Mouse (Mus musculus): Measurements from ENCODE around the gene Topaz1. TPM values are rescaled to one million over a fixed set of nuclear protein-coding genes. Genes with fewer than 3 reads are reported as not detected.

The Topaz1 gene
- polyA plus RNA-seq, 1 experiment from 2014 or later = not detected

DNA sequence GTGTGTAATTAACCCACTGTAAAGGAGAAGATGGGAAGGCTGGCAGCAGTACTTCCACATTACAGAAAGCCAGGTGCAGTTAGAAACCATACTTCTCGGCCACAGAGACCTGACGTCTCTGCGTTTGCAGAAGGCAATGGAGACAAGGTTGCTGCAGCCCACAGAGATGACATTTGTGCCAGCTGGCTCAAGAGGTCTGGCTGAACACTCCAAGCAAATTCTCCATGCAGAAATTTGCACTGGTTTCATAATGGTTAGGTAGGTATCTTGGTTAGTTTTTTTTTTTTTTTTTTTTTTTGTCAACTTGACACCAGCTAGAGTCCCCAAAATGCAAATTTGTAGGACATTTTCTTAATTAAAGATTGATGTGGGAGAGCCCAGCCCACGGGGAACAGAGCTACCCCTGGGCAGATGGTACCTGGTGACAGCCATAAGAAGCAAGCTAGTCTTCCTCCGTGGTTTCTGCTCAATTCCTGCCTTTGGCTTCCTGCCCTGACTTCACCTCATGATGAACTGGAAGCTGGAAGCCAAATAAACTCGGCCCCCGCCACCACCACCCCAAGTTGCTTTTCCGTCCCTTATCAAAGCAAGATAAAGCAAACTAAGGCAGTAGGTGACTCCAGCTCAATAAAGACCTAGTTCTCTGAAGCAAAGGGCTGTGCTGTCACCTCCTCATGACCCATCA is 14.9 kb upstream of the Topaz1 start:
- no peak overlapping the region for H3K27ac ChIP-seq (replicated peaks; ENCODE audit: low read depth, low read length)
- H3K4me1 ChIP-seq (ENCODE audit: control insufficient read depth, insufficient read depth, low read length) = no peaks in the 10 kb centered on the region
- H3K9me3 ChIP-seq (ENCODE audit: control insufficient read depth, low read length) = no peaks in the 10 kb centered on the region
- ATAC-seq (ENCODE audit: low read depth) = no peak
- H3K27me3 ChIP-seq (replicated peaks; ENCODE audit: control insufficient read depth, insufficient read depth, low read length) = no peaks in the 10 kb centered on the region
- no peak overlapping the region for H3K4me3 ChIP-seq (ENCODE audit: low read depth, low read length)
- H3K9ac ChIP-seq (ENCODE audit: low read depth, low read length) = no peak overlapping the region
- DNase-seq (ENCODE audit: low spot score) = no peak
- 66% methylated on average over 8 of the region's 8 CpGs for WGBS
- no peak overlapping the region for H3K4me2 ChIP-seq (ENCODE audit: low read depth, low read length)
- H3K36me3 ChIP-seq (ENCODE audit: control insufficient read depth, insufficient read depth, low read length) = no peaks in the 10 kb centered on the region

DNA sequence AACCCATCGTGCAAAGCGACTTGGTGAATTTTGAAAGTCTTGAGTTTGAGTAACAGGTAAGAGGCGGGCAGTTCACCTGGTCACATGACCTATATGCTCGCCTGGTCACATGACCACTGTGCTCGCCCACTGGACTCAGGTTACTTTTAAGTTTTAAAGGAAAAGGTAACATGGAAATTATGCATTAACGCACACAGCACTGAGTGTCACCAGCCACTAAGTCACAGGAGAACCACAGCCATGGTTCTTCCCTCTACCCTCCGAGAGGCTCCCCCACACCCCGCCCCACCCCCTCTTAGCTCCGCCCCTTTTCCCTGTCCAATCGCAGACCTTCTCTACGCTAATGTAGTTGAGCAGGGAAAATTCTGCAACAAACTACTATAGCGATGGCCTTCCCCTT is 13.9 kb upstream of the Topaz1 start:
- Histone ChIP-seq H3K9me3 (ENCODE audit: control insufficient read depth, low read length) (no peaks in the 10 kb centered on the region), H3K27ac (replicated peaks; ENCODE audit: low read depth, low read length) (no peak overlapping the region), H3K4me3 (ENCODE audit: low read depth, low read length) (peak overlapping the region; percentile 12; the same call in 1 of the 2 replicates), H3K4me1 (ENCODE audit: control insufficient read depth, insufficient read depth, low read length) (no peaks in the 10 kb centered on the region), H3K9ac (ENCODE audit: low read depth, low read length) (no peak overlapping the region), H3K36me3 (ENCODE audit: control insufficient read depth, insufficient read depth, low read length) (no peaks in the 10 kb centered on the region), H3K27me3 (replicated peaks; ENCODE audit: control insufficient read depth, insufficient read depth, low read length) (no peaks in the 10 kb centered on the region), H3K4me2 (ENCODE audit: low read depth, low read length) (peak overlapping the region; percentile 16)
- DNase-seq (ENCODE audit: low spot score) (no peak), ATAC-seq (ENCODE audit: low read depth) (no peak)
- 35% methylated on average over 12 of the region's 12 CpGs for WGBS

DNA sequence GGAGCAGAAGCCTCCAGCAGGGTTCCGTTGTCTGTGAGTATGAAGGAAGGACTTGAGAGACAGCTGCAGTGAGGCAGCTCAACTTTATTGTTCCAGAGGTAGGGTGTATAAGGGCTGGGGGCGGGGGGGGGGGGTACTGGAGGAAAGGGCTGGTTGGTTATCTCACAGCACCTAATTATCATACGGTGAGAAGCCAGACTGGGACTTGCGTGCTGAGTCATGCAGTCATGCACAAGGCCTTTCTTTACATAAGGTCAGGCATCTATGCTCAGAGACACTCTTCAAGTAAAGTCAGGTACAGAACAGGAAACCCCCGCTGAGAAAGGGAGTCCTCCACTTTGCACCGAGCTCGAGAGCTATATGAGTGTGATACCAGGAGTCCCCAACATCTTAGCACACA is 12.2 kb upstream of the Topaz1 start:
- WGBS = 79% methylated on average over 6 of the region's 7 CpGs

DNA sequence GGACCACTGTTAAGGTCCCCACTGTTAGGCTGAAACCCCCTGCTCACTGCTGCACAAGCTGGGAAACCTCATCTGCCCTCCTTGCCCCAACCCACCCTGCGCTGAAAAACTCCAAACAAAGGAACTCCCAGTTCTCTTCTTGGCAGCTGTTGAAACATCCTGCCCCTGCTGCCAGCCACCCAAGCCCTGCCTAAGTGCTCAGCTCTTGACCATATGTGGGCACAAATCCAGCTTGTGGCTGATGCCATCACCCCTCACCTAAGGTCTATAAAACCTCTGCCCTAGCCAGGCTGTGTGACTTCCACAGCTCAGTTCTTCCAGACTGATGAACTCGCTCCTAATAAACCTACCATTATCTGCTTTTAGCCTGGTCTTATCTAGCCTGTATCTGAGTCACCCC is 11.1 kb upstream of the Topaz1 start:
- Histone ChIP-seq H3K9me3 (ENCODE audit: control insufficient read depth, low read length) (no peaks in the 10 kb centered on the region), H3K9ac (ENCODE audit: low read depth, low read length) (no peak overlapping the region), H3K36me3 (ENCODE audit: control insufficient read depth, insufficient read depth, low read length) (no peaks in the 10 kb centered on the region), H3K27ac (replicated peaks; ENCODE audit: low read depth, low read length) (no peak overlapping the region), H3K4me2 (ENCODE audit: low read depth, low read length) (no peak overlapping the region), H3K27me3 (replicated peaks; ENCODE audit: control insufficient read depth, insufficient read depth, low read length) (no peaks in the 10 kb centered on the region), H3K4me3 (ENCODE audit: low read depth, low read length) (no peak overlapping the region), H3K4me1 (ENCODE audit: control insufficient read depth, insufficient read depth, low read length) (no peaks in the 10 kb centered on the region)
- DNase-seq (ENCODE audit: low spot score) (peak; percentile 38), ATAC-seq (ENCODE audit: low read depth) (peak; percentile 41; the same call in 1 of the 2 replicates)
- 60% methylated on average over 2 of the region's 2 CpGs for WGBS

More for the DNA sequence above, 12.2 kb upstream of the Topaz1 start:
- Histone ChIP-seq H3K27ac (replicated peaks; ENCODE audit: low read depth, low read length) (no peak overlapping the region), H3K9me3 (ENCODE audit: control insufficient read depth, low read length) (no peaks in the 10 kb centered on the region), H3K27me3 (replicated peaks; ENCODE audit: control insufficient read depth, insufficient read depth, low read length) (no peaks in the 10 kb centered on the region), H3K4me1 (ENCODE audit: control insufficient read depth, insufficient read depth, low read length) (no peaks in the 10 kb centered on the region), H3K36me3 (ENCODE audit: control insufficient read depth, insufficient read depth, low read length) (no peaks in the 10 kb centered on the region), H3K9ac (ENCODE audit: low read depth, low read length) (no peak overlapping the region), H3K4me3 (ENCODE audit: low read depth, low read length) (no peak overlapping the region), H3K4me2 (ENCODE audit: low read depth, low read length) (no peak overlapping the region)
- ATAC-seq (ENCODE audit: low read depth) (no peak), DNase-seq (ENCODE audit: low spot score) (no peak)

DNA sequence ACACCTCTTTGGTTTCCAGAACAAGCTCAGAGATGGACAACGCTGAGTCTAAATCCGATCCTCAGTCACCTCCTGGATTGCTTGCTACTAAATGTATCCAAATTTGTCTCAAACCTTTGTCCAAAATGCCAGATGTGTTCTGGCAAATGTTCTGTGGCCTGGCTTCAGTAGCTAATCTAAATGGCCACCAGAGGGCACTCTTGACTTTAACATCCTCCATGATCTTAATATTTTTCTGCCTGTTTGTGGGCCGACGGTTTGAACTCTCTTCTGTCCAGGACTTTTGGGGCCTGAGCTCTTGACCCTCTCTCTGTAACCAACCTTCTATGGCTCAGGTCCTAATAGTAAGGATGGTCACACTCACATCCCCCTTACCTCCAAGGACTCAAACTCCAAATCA is 10.4 kb upstream of the Topaz1 start:
- H3K36me3 ChIP-seq (ENCODE audit: control insufficient read depth, insufficient read depth, low read length) = no peaks in the 10 kb centered on the region
- H3K9ac ChIP-seq (ENCODE audit: low read depth, low read length) = no peak overlapping the region
- H3K27me3 ChIP-seq (replicated peaks; ENCODE audit: control insufficient read depth, insufficient read depth, low read length) = no peaks in the 10 kb centered on the region
- H3K4me2 ChIP-seq (ENCODE audit: low read depth, low read length) = no peak overlapping the region
- no peaks in the 10 kb centered on the region for H3K4me1 ChIP-seq (ENCODE audit: control insufficient read depth, insufficient read depth, low read length)
- no peaks in the 10 kb centered on the region for H3K9me3 ChIP-seq (ENCODE audit: control insufficient read depth, low read length)
- 15% methylated on average over 4 of the region's 4 CpGs for WGBS
- H3K4me3 ChIP-seq (ENCODE audit: low read depth, low read length) = no peak overlapping the region
- peak; percentile 80 for DNase-seq (ENCODE audit: low spot score)
- no peak for ATAC-seq (ENCODE audit: low read depth)
- no peak overlapping the region for H3K27ac ChIP-seq (replicated peaks; ENCODE audit: low read depth, low read length)

DNA sequence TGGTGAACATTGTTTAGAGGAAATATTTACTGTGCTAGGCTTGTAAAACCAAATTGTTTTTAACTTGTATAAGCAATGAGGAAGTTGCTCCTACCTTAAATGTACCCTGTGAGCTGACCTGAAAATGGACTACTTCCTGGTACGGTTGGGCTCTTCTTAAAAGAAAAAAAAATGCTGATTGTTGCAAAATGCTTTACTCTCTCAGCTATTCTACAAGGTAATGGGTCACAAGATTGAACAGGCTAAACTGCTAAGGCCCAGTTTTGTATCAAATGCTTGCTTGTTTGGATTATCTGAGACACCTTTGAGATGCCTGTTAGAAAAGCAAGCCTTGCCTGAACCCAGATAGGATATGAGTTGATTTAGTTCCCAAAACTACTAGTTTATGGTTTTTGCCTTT is 1.3 kb upstream of the Topaz1 start:
- H3K27ac ChIP-seq (replicated peaks; ENCODE audit: low read depth, low read length) = no peak overlapping the region
- no peaks in the 10 kb centered on the region for H3K27me3 ChIP-seq (replicated peaks; ENCODE audit: control insufficient read depth, insufficient read depth, low read length)
- H3K4me2 ChIP-seq (ENCODE audit: low read depth, low read length) = no peak overlapping the region
- H3K4me3 ChIP-seq (ENCODE audit: low read depth, low read length) = no peak overlapping the region
- no peak for ATAC-seq (ENCODE audit: low read depth)
- 69% methylated on average over 1 of the region's 1 CpGs for WGBS
- H3K9me3 ChIP-seq (ENCODE audit: control insufficient read depth, low read length) = no peaks in the 10 kb centered on the region
- no peaks in the 10 kb centered on the region for H3K36me3 ChIP-seq (ENCODE audit: control insufficient read depth, insufficient read depth, low read length)
- H3K4me1 ChIP-seq (ENCODE audit: control insufficient read depth, insufficient read depth, low read length) = no peaks in the 10 kb centered on the region
- H3K9ac ChIP-seq (ENCODE audit: low read depth, low read length) = no peak overlapping the region
- DNase-seq (ENCODE audit: low spot score) = no peak

DNA sequence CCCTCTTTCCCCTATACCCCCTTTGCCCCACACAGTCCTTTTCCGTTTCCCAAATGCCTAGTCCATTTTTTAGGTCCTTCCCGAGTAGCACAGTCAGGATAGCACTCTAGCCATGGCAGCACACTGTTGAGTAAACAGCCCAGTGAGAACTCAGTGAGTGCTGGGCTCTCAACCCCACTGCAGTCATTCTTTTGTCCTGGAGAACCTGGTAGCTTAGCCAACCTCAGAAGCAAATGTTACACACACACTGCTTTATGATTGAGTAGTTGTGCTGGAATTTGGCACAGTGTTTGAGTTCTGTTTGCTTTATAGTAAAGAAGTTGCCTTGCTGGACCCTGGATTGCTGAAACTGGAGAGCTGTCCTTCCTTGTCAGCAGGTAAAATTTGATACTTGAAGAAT is 10.5 kb downstream of the Topaz1 start:
- Histone ChIP-seq H3K36me3 (ENCODE audit: control insufficient read depth, insufficient read depth, low read length) (no peaks in the 10 kb centered on the region), H3K9me3 (ENCODE audit: control insufficient read depth, low read length) (no peaks in the 10 kb centered on the region), H3K4me3 (ENCODE audit: low read depth, low read length) (no peak overlapping the region), H3K9ac (ENCODE audit: low read depth, low read length) (no peak overlapping the region), H3K4me1 (ENCODE audit: control insufficient read depth, insufficient read depth, low read length) (no peaks in the 10 kb centered on the region), H3K27ac (replicated peaks; ENCODE audit: low read depth, low read length) (no peak overlapping the region), H3K27me3 (replicated peaks; ENCODE audit: control insufficient read depth, insufficient read depth, low read length) (no peaks in the 10 kb centered on the region), H3K4me2 (ENCODE audit: low read depth, low read length) (no peak overlapping the region)
- DNase-seq (ENCODE audit: low spot score) (no peak), ATAC-seq (ENCODE audit: low read depth) (no peak)
- 47% methylated on average over 2 of the region's 2 CpGs for WGBS

DNA sequence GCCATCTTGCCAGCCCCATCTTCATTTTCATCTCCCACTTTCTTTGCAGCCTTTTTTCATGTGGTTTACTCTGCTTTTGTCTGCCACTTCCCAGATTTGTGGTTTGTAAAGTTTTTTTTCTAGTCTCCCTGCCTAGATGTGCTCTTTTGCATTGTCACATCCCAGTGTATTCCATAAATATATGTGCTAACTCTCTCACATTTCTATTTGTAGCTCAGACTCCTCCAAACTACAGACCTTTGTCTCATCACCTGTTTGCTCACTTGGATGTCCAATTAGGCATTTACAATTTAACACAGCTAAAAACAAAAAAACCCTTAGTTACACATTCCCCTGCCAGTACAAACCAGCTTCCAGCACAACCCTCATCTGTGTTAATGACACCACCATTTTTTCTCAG is 13.0 kb downstream of the Topaz1 start:
- Histone ChIP-seq H3K4me1 (ENCODE audit: control insufficient read depth, insufficient read depth, low read length) (no peaks in the 10 kb centered on the region), H3K27me3 (replicated peaks; ENCODE audit: control insufficient read depth, insufficient read depth, low read length) (no peaks in the 10 kb centered on the region), H3K9me3 (ENCODE audit: control insufficient read depth, low read length) (no peaks in the 10 kb centered on the region), H3K36me3 (ENCODE audit: control insufficient read depth, insufficient read depth, low read length) (no peaks in the 10 kb centered on the region), H3K9ac (ENCODE audit: low read depth, low read length) (no peak overlapping the region), H3K4me3 (ENCODE audit: low read depth, low read length) (no peak overlapping the region), H3K27ac (replicated peaks; ENCODE audit: low read depth, low read length) (no peak overlapping the region), H3K4me2 (ENCODE audit: low read depth, low read length) (no peak overlapping the region)
- ATAC-seq (ENCODE audit: low read depth) = no peak
- DNase-seq (ENCODE audit: low spot score) = no peak

DNA sequence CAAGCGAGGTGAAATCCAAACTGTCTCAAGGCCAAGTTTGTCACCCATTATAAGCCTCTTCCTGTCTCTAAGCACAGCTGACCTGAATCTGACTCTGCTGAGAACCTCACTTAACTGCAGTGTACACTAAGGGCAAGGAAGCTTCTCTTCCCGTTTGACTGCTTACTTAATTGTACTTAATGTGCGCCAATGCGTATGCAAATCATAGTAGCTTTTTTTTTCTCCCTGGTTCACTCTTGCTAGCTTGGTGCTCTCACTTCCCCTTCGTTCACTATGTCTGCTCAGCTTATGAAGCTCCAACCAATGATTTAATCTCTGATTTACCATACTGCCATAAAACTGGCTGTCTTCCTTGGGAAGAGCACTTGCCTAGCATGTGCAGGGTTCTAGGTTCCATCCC is 38.1 kb downstream of the Topaz1 start:
- no peak overlapping the region for H3K27ac ChIP-seq (replicated peaks; ENCODE audit: low read depth, low read length)
- no peak overlapping the region for H3K4me3 ChIP-seq (ENCODE audit: low read depth, low read length)
- H3K36me3 ChIP-seq (ENCODE audit: control insufficient read depth, insufficient read depth, low read length) = no peaks in the 10 kb centered on the region
- ATAC-seq (ENCODE audit: low read depth) (no peak), DNase-seq (ENCODE audit: low spot score) (no peak)
- H3K9me3 ChIP-seq (ENCODE audit: control insufficient read depth, low read length) = no peaks in the 10 kb centered on the region
- no peaks in the 10 kb centered on the region for H3K4me1 ChIP-seq (ENCODE audit: control insufficient read depth, insufficient read depth, low read length)
- H3K4me2 ChIP-seq (ENCODE audit: low read depth, low read length) = no peak overlapping the region
- no peaks in the 10 kb centered on the region for H3K27me3 ChIP-seq (replicated peaks; ENCODE audit: control insufficient read depth, insufficient read depth, low read length)
- WGBS = 70% methylated on average over 5 of the region's 5 CpGs
- H3K9ac ChIP-seq (ENCODE audit: low read depth, low read length) = no peak overlapping the region

Data from embryonic facial prominence, embryonic 14.5 days (tissue).